Mouse (Mus musculus): ENCODE measurements at regions not wholly inside any gene's neighbourhood (a gene's known extent, or its start where the extent isn't known, plus 50 kb on each side); places are given as distances from the start of the nearest gene placed in this dataset.
"Not testable (repeated sequence)": the region's sequence is repeated elsewhere in the genome, so short reads cannot be mapped to it uniquely, and the experiment has no call there.

GRCm38 (mm10) chr19:35164727-35165126 lies 242.6 kb downstream of the Kif20b start:
- no peaks in the 10 kb centered on the region for H3K36me3 ChIP-seq (ENCODE audit: inconsistent target)
- no peak overlapping the region for H3K27ac ChIP-seq
- WGBS (ENCODE audit: missing documents) = 89% methylated on average over 2 of the region's 2 CpGs
- no peak overlapping the region for H3K4me3 ChIP-seq (ENCODE audit: inconsistent target)
- H3K79me2 ChIP-seq (ENCODE audit: inconsistent target) = no peaks in the 10 kb centered on the region

GRCm38 (mm10) chr19:35170554-35170953 lies 248.4 kb downstream of the Kif20b start:
- H3K27ac ChIP-seq = no peak overlapping the region
- 100% methylated on average over 2 of the region's 2 CpGs for WGBS (ENCODE audit: missing documents)
- H3K36me3 ChIP-seq (ENCODE audit: inconsistent target) = no peaks in the 10 kb centered on the region
- no peak overlapping the region for H3K4me3 ChIP-seq (ENCODE audit: inconsistent target)
- no peaks in the 10 kb centered on the region for H3K79me2 ChIP-seq (ENCODE audit: inconsistent target)

GRCm38 (mm10) chr19:35180102-35180501 lies 257.9 kb downstream of the Kif20b start:
- WGBS (ENCODE audit: missing documents) = 100% methylated on average over 1 of the region's 1 CpGs
- no peaks in the 10 kb centered on the region for H3K79me2 ChIP-seq (ENCODE audit: inconsistent target)

GRCm38 (mm10) chr19:35205557-35206239 lies 283.5 kb downstream of the Kif20b start:
- no peak overlapping the region for H3K4me3 ChIP-seq (ENCODE audit: inconsistent target)
- 85% methylated on average over 5 of the region's 5 CpGs for WGBS (ENCODE audit: missing documents)
- no peak overlapping the region for H3K27ac ChIP-seq
- no peaks in the 10 kb centered on the region for H3K36me3 ChIP-seq (ENCODE audit: inconsistent target)
- no peaks in the 10 kb centered on the region for H3K79me2 ChIP-seq (ENCODE audit: inconsistent target)

More at GRCm38 (mm10) chr19:35180102-35180501, 257.9 kb downstream of the Kif20b start:
- Histone ChIP-seq H3K27ac (no peak overlapping the region), H3K4me3 (ENCODE audit: inconsistent target) (no peak overlapping the region), H3K36me3 (ENCODE audit: inconsistent target) (no peaks in the 10 kb centered on the region)

- Histone ChIP-seq H3K4me3 (ENCODE audit: inconsistent target) (no peak overlapping the region), H3K27ac (no peak overlapping the region), H3K36me3 (ENCODE audit: inconsistent target) (no peaks in the 10 kb centered on the region), H3K79me2 (ENCODE audit: inconsistent target) (no peaks in the 10 kb centered on the region)
- 94% methylated on average over 3 of the region's 3 CpGs for WGBS (ENCODE audit: missing documents)
These were observed 322.0 kb downstream of the Kif20b start for GRCm38 (mm10) chr19:35244188-35244587.

GRCm38 (mm10) chr19:35247531-35247930 lies 325.4 kb downstream of the Kif20b start:
- H3K4me3 ChIP-seq (ENCODE audit: inconsistent target) = no peak overlapping the region
- no peaks in the 10 kb centered on the region for H3K79me2 ChIP-seq (ENCODE audit: inconsistent target)
- H3K36me3 ChIP-seq (ENCODE audit: inconsistent target) = no peaks in the 10 kb centered on the region
- WGBS (ENCODE audit: missing documents) = 95% methylated on average over 6 of the region's 6 CpGs
- H3K27ac ChIP-seq = no peak overlapping the region

GRCm38 (mm10) chr19:35258634-35259033 lies 336.5 kb downstream of the Kif20b start:
- H3K4me3 ChIP-seq (ENCODE audit: inconsistent target); H3K36me3 ChIP-seq (ENCODE audit: inconsistent target); H3K27ac ChIP-seq; H3K79me2 ChIP-seq (ENCODE audit: inconsistent target): not testable (repeated sequence)
- 84% methylated on average over 3 of the region's 3 CpGs for WGBS (ENCODE audit: missing documents)

- Histone ChIP-seq H3K79me2 (ENCODE audit: inconsistent target) (no peaks in the 10 kb centered on the region), H3K27ac (no peak overlapping the region), H3K36me3 (ENCODE audit: inconsistent target) (no peaks in the 10 kb centered on the region), H3K4me3 (ENCODE audit: inconsistent target) (no peak overlapping the region)
These were observed 340.9 kb downstream of the Kif20b start for GRCm38 (mm10) chr19:35263101-35263500.

- H3K4me3 ChIP-seq (ENCODE audit: inconsistent target) = no peak overlapping the region
- 100% methylated on average over 2 of the region's 2 CpGs for WGBS (ENCODE audit: missing documents)
These were observed 356.2 kb downstream of the Kif20b start for GRCm38 (mm10) chr19:35278395-35278794.

GRCm38 (mm10) chr19:35282775-35283447 lies 360.8 kb downstream of the Kif20b start:
- H3K36me3 ChIP-seq (ENCODE audit: inconsistent target) = no peaks in the 10 kb centered on the region
- no peak overlapping the region for H3K27ac ChIP-seq
- no peaks in the 10 kb centered on the region for H3K79me2 ChIP-seq (ENCODE audit: inconsistent target)
- H3K4me3 ChIP-seq (ENCODE audit: inconsistent target) = no peak overlapping the region
- WGBS (ENCODE audit: missing documents) = 90% methylated on average over 4 of the region's 4 CpGs

More at GRCm38 (mm10) chr19:35278395-35278794, 356.2 kb downstream of the Kif20b start:
- no peak overlapping the region for H3K27ac ChIP-seq
- no peaks in the 10 kb centered on the region for H3K79me2 ChIP-seq (ENCODE audit: inconsistent target)
- no peaks in the 10 kb centered on the region for H3K36me3 ChIP-seq (ENCODE audit: inconsistent target)

- H3K27ac ChIP-seq = no peak overlapping the region
- H3K79me2 ChIP-seq (ENCODE audit: inconsistent target) = no peaks in the 10 kb centered on the region
- no peaks in the 10 kb centered on the region for H3K36me3 ChIP-seq (ENCODE audit: inconsistent target)
- WGBS (ENCODE audit: missing documents) = 86% methylated on average over 2 of the region's 2 CpGs
- no peak overlapping the region for H3K4me3 ChIP-seq (ENCODE audit: inconsistent target)
These were observed 376.7 kb downstream of the Kif20b start for GRCm38 (mm10) chr19:35298846-35299245.

- Histone ChIP-seq H3K79me2 (ENCODE audit: inconsistent target) (no peaks in the 10 kb centered on the region), H3K36me3 (ENCODE audit: inconsistent target) (no peaks in the 10 kb centered on the region), H3K4me3 (ENCODE audit: inconsistent target) (no peak overlapping the region), H3K27ac (no peak overlapping the region)
- 78% methylated on average over 3 of the region's 3 CpGs for WGBS (ENCODE audit: missing documents)
These were observed 380.6 kb downstream of the Kif20b start for GRCm38 (mm10) chr19:35302723-35303270.
